Mouse (Mus musculus) forebrain, embryonic 16.5 days (tissue): Measurements from ENCODE around the gene Armh3. TPM values are rescaled to one million over a fixed set of nuclear protein-coding genes. Genes with fewer than 3 reads are reported as not detected.

ENCODE experiments used
- ATAC-seq: fragments of 200-750 bp; cut with Nextera tagmentation; 2 replicates; pipeline ENCODE4 v1.8.0; 2017; ENCODE audit warnings: mild to moderate bottlenecking, moderate library complexity
- H3K27ac ChIP-seq: fragments of 300-500 bp; sonication (generic); 2 replicates; pipeline ENCODE4 v1.5.1; 2014; ENCODE audit warnings: low read length, control low read depth
- H3K27me3 ChIP-seq: fragments of 300-500 bp; sonication (generic); replicated peaks from 2 replicates; pipeline ENCODE4 v1.6.1; 2014; ENCODE audit warnings: low read length; ENCODE audit not compliant: control insufficient read depth, insufficient read depth
- H3K36me3 ChIP-seq: fragments of 300-500 bp; sonication (generic); 2 replicates; pipeline ENCODE4 v1.6.1; 2014; ENCODE audit not compliant: control insufficient read depth, insufficient read depth
- H3K4me1 ChIP-seq: fragments of 300-500 bp; sonication (generic); replicated peaks from 2 replicates; pipeline ENCODE4 v1.6.1; 2014; ENCODE audit warnings: low read length; ENCODE audit not compliant: control insufficient read depth, insufficient read depth
- H3K4me2 ChIP-seq: fragments of 300-500 bp; sonication (generic); 2 replicates; pipeline ENCODE4 v1.6.1; 2014; ENCODE audit warnings: mild to moderate bottlenecking, low read length, control low read depth
- H3K4me3 ChIP-seq: fragments of 300-500 bp; sonication (generic); replicated peaks from 2 replicates; pipeline ENCODE4 v1.5.1; 2014; ENCODE audit warnings: mild to moderate bottlenecking, low read length, control low read depth
- H3K9ac ChIP-seq: fragments of 300-500 bp; sonication (generic); replicated peaks from 2 replicates; pipeline ENCODE4 v1.6.1; 2014; ENCODE audit warnings: low read depth, low read length, control low read depth
- H3K9me3 ChIP-seq: fragments of 300-500 bp; sonication (generic); 2 replicates; pipeline ENCODE4 v1.6.1; 2016; ENCODE audit warnings: low read length; ENCODE audit not compliant: control insufficient read depth
- WGBS: fragments of 180-500 bp; shearing (Covaris S2); extraction: QIAGEN DNeasy Blood & Tissue Kit; methylation state at CpG from one replicate; pipeline ENCODE4 v1.1.7; 2014; 5-methylcytosine and 5-hydroxymethylcytosine counted together
- polyA plus RNA-seq: library from polyadenylated mRNA; unstranded; fragments of >200 nt; fragmentation: Nextera tagmentation; extraction: Ambion mirVana; gene quantifications from 2 replicates; pipeline ENCODE4 v1.2.1, GENCODE M21; 2015

Gene Armh3
- polyA plus RNA-seq, 1 experiment from 2014 or later: 25.3 TPM

GRCm38 (mm10) chr19:46035971-46036370 is 37.7 kb upstream of the Armh3 start:
- 90% methylated on average over 13 of the region's 13 CpGs for WGBS

GRCm38 (mm10) chr19:46033911-46034310 is 35.6 kb upstream of the Armh3 start:
- ATAC-seq: no peak
- no peak overlapping the region for H3K9ac ChIP-seq
- H3K4me3 ChIP-seq: no peak overlapping the region
- no peaks in the 10 kb centered on the region for H3K27me3 ChIP-seq
- 0 out of 2 replicates have a peak, but pooled peaks cover 2% of the 10 kb centered on the region for H3K9me3 ChIP-seq
- H3K4me2 ChIP-seq: no peak overlapping the region
- peaks cover 42% of the 10 kb centered on the region for H3K36me3 ChIP-seq
- H3K27ac ChIP-seq: no peak overlapping the region
- H3K4me1 ChIP-seq: peaks cover 23% of the 10 kb centered on the region
- 94% methylated on average over 11 of the region's 11 CpGs for WGBS

More at GRCm38 (mm10) chr19:46035971-46036370, 37.7 kb upstream of the Armh3 start:
- Histone ChIP-seq H3K4me2 (no peak overlapping the region), H3K4me1 (peaks cover 35% of the 10 kb centered on the region), H3K9me3 (no peaks in the 10 kb centered on the region), H3K4me3 (no peak overlapping the region), H3K27ac (no peak overlapping the region), H3K36me3 (peaks cover 38% of the 10 kb centered on the region), H3K27me3 (no peaks in the 10 kb centered on the region), H3K9ac (no peak overlapping the region)
- ATAC-seq: no peak

- Histone ChIP-seq H3K9ac (no peak overlapping the region), H3K27ac (no peak overlapping the region), H3K36me3 (peaks cover 42% of the 10 kb centered on the region), H3K9me3 (0 out of 2 replicates have a peak, but pooled peaks cover 2% of the 10 kb centered on the region), H3K27me3 (no peaks in the 10 kb centered on the region), H3K4me3 (no peak overlapping the region), H3K4me1 (peaks cover 19% of the 10 kb centered on the region), H3K4me2 (no peak overlapping the region)
- ATAC-seq: no peak
- 84% methylated on average over 26 of the region's 26 CpGs for WGBS
These were observed 34.6 kb upstream of the Armh3 start for GRCm38 (mm10) chr19:46032731-46033510.

- ATAC-seq: no peak
- no peak overlapping the region for H3K27ac ChIP-seq
- H3K9ac ChIP-seq: no peak overlapping the region
- H3K4me2 ChIP-seq: no peak overlapping the region
- WGBS: 75% methylated on average over 9 of the region's 9 CpGs
- H3K9me3 ChIP-seq: 0 out of 2 replicates have a peak, but pooled peaks cover 2% of the 10 kb centered on the region
- H3K4me1 ChIP-seq: peaks cover 8% of the 10 kb centered on the region
- peaks cover 42% of the 10 kb centered on the region for H3K36me3 ChIP-seq
- H3K27me3 ChIP-seq: no peaks in the 10 kb centered on the region
- H3K4me3 ChIP-seq: no peak overlapping the region
These were observed 33.6 kb upstream of the Armh3 start for GRCm38 (mm10) chr19:46031689-46032432.

- 93% methylated on average over 10 of the region's 10 CpGs for WGBS
- Histone ChIP-seq H3K4me3 (no peak overlapping the region), H3K27me3 (no peaks in the 10 kb centered on the region), H3K9ac (no peak overlapping the region), H3K4me2 (no peak overlapping the region), H3K9me3 (0 out of 2 replicates have a peak, but pooled peaks cover 2% of the 10 kb centered on the region), H3K36me3 (peaks cover 37% of the 10 kb centered on the region), H3K4me1 (no peaks in the 10 kb centered on the region), H3K27ac (no peak overlapping the region)
- ATAC-seq: no peak
These were observed 32.1 kb upstream of the Armh3 start for GRCm38 (mm10) chr19:46030196-46030983.

GRCm38 (mm10) chr19:46029652-46030051 is 31.4 kb upstream of the Armh3 start:
- no peaks in the 10 kb centered on the region for H3K27me3 ChIP-seq
- H3K9ac ChIP-seq: no peak overlapping the region
- 94% methylated on average over 1 of the region's 1 CpGs for WGBS
- no peaks in the 10 kb centered on the region for H3K4me1 ChIP-seq
- H3K4me2 ChIP-seq: no peak overlapping the region
- H3K27ac ChIP-seq: no peak overlapping the region
- H3K9me3 ChIP-seq: 0 out of 2 replicates have a peak, but pooled peaks cover 2% of the 10 kb centered on the region
- H3K36me3 ChIP-seq: peaks cover 30% of the 10 kb centered on the region
- no peak overlapping the region for H3K4me3 ChIP-seq
- no peak for ATAC-seq

- no peak overlapping the region for H3K4me3 ChIP-seq
- no peak overlapping the region for H3K9ac ChIP-seq
- H3K27me3 ChIP-seq: no peaks in the 10 kb centered on the region
- 0 out of 2 replicates have a peak, but pooled peaks cover 2% of the 10 kb centered on the region for H3K9me3 ChIP-seq
- 76% methylated on average over 11 of the region's 11 CpGs for WGBS
- peaks cover 22% of the 10 kb centered on the region for H3K36me3 ChIP-seq
- ATAC-seq: no peak
- H3K27ac ChIP-seq: no peak overlapping the region
- H3K4me2 ChIP-seq: no peak overlapping the region
- no peaks in the 10 kb centered on the region for H3K4me1 ChIP-seq
These were observed 30.5 kb upstream of the Armh3 start for GRCm38 (mm10) chr19:46028747-46029320.

- no peaks in the 10 kb centered on the region for H3K27me3 ChIP-seq
- no peak overlapping the region for H3K4me3 ChIP-seq
- no peak overlapping the region for H3K9ac ChIP-seq
- H3K4me2 ChIP-seq: no peak overlapping the region
- H3K9me3 ChIP-seq: 0 out of 2 replicates have a peak, but pooled peaks cover 2% of the 10 kb centered on the region
- H3K27ac ChIP-seq: no peak overlapping the region
- H3K36me3 ChIP-seq: peaks cover 4% of the 10 kb centered on the region
- WGBS: 67% methylated on average over 8 of the region's 8 CpGs
- ATAC-seq: no peak
- no peaks in the 10 kb centered on the region for H3K4me1 ChIP-seq
These were observed 28.3 kb upstream of the Armh3 start for GRCm38 (mm10) chr19:46026567-46026966.
